19 mouse cellular contexts compared by ENCODE assay signal in the genomic region with DNA sequence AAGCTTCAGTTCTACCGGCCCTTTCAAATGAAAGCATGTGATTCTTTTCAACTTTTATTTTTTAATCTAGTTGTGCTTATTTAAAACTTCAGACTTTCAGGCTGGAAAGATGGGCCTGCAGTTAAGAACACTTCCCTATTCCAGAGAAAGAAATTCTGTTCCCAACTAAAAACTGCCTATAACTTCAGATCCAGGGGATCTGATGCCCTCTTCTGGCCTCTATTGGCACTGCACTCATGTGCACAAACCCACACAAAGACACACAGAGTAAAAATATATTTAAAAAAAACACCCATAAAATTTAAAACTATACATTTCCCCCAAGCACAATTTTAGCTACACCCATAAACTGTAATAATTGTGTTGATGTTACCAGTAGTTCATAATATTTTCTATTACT.
DNase-seq lines count a peak whose midpoint lies in the region; ATAC-seq and TF ChIP-seq lines count a peak whose summit lies in the region.
"Had no signal": no experiment of that assay in that cellular context is flagged by ENCODE, and none has a peak within 500 bp of the region (broad histone marks: within the 10 kb centered on the region; RNA-seq: fewer than 3 reads in every experiment).

No protein-coding gene starts in this region.

- no peak for DNase-seq in forebrain, postnatal 0 days
- DNase-seq in forebrain, embryonic 11.5 days (ENCODE audit: low spot score): no peak
- DNase-seq in kidney, postnatal 4 days: peak; percentile 22 to 28
- DNase-seq in midbrain, postnatal 0 days (ENCODE audit: low spot score): no peak
- no peak for DNase-seq in adrenal gland, postnatal 25 days
- DNase-seq: adrenal gland, adult 2 months; cerebellum, adult 11-12 months; gastrocnemius, postnatal 25 days; heart, postnatal 14 days; lung, embryonic 14.5 days; spleen, adult 18-20 months; thymus, adult 2 months had no signal

- ATAC-seq in forebrain, postnatal 0 days: no peak
- no peak for ATAC-seq in forebrain, embryonic 11.5 days (replicated peaks; ENCODE audit: low FRiP score)
- no peak for ATAC-seq in kidney, embryonic 14.5 days (ENCODE audit: low FRiP score, low TSS enrichment)
- ATAC-seq in midbrain, postnatal 0 days (ENCODE audit: low FRiP score): no peak
- ATAC-seq in midbrain, embryonic 16.5 days: no peak
- ATAC-seq in erythroid progenitor cell, adult 5-6 weeks (replicated peaks; ENCODE audit: low FRiP score, poor library complexity, severe bottlenecking): no peak
- ATAC-seq: hindbrain, embryonic 16.5 days had no signal

- H3K9me3 ChIP-seq in forebrain, postnatal 0 days (ENCODE audit: low read length): no peaks in the 10 kb centered on the region
- H3K9me3 ChIP-seq in forebrain, embryonic 11.5 days (ENCODE audit: control insufficient read depth, low read length): no peaks in the 10 kb centered on the region
- no peaks in the 10 kb centered on the region; the same call in 1 of the 2 replicates for H3K9me3 ChIP-seq in kidney, embryonic 14.5 days (ENCODE audit: control insufficient read depth, low read length)
- H3K9me3 ChIP-seq in midbrain, postnatal 0 days (ENCODE audit: low read length): no peaks in the 10 kb centered on the region
- H3K9me3 ChIP-seq in midbrain, embryonic 16.5 days (replicated peaks; ENCODE audit: control insufficient read depth, low read length, poor library complexity, severe bottlenecking): 0 out of 2 replicates have a peak, but pooled peaks cover 2% of the 10 kb centered on the region
- H3K9me3 ChIP-seq: embryonic facial prominence, embryonic 13.5 days; heart, embryonic 10.5 days; limb, embryonic 15.5 days had no signal

- no peaks in the 10 kb centered on the region for H3K36me3 ChIP-seq in forebrain, postnatal 0 days (ENCODE audit: insufficient read depth)
- no peaks in the 10 kb centered on the region for H3K36me3 ChIP-seq in forebrain, embryonic 11.5 days (ENCODE audit: control insufficient read depth, insufficient read depth, low read length)
- no peaks in the 10 kb centered on the region for H3K36me3 ChIP-seq in kidney, embryonic 14.5 days (ENCODE audit: control insufficient read depth, insufficient read depth, low read length)
- H3K36me3 ChIP-seq in midbrain, postnatal 0 days (ENCODE audit: insufficient read depth, low read length): no peaks in the 10 kb centered on the region
- no peaks in the 10 kb centered on the region for H3K36me3 ChIP-seq in midbrain, embryonic 16.5 days (ENCODE audit: control insufficient read depth, insufficient read depth, low read length)
- H3K36me3 ChIP-seq: embryonic facial prominence, embryonic 13.5 days; heart, embryonic 10.5 days; limb, embryonic 15.5 days had no signal

- H3K9ac ChIP-seq in forebrain, postnatal 0 days: no peak overlapping the region
- H3K9ac ChIP-seq in forebrain, embryonic 11.5 days (ENCODE audit: low read length): no peak overlapping the region
- no peak overlapping the region for H3K9ac ChIP-seq in kidney, embryonic 14.5 days (ENCODE audit: low read depth, low read length)
- H3K9ac ChIP-seq in midbrain, postnatal 0 days (replicated peaks; ENCODE audit: low read length, poor library complexity, severe bottlenecking): no peak overlapping the region
- no peak overlapping the region for H3K9ac ChIP-seq in midbrain, embryonic 16.5 days (ENCODE audit: low read depth, low read length)
- H3K9ac ChIP-seq: embryonic facial prominence, embryonic 13.5 days; limb, embryonic 15.5 days; lung, embryonic 14.5 days had no signal

- H3K27ac ChIP-seq in forebrain, postnatal 0 days (ENCODE audit: low read depth, low read length): no peak overlapping the region
- H3K27ac ChIP-seq in forebrain, embryonic 11.5 days (ENCODE audit: low read depth, low read length): no peak overlapping the region
- no peak overlapping the region for H3K27ac ChIP-seq in kidney, embryonic 14.5 days (ENCODE audit: low read depth, low read length)
- H3K27ac ChIP-seq in midbrain, postnatal 0 days (ENCODE audit: low read depth, low read length): no peak overlapping the region
- H3K27ac ChIP-seq in midbrain, embryonic 16.5 days (ENCODE audit: low read length): no peak overlapping the region
- H3K27ac ChIP-seq: embryonic facial prominence, embryonic 13.5 days; heart, embryonic 10.5 days; limb, embryonic 15.5 days had no signal

- 98% methylated on average over 1 of the region's 1 CpGs for WGBS in forebrain, postnatal 0 days
- 90% methylated on average over 1 of the region's 1 CpGs for WGBS in forebrain, embryonic 11.5 days
- WGBS in kidney, embryonic 14.5 days: 98% methylated on average over 1 of the region's 1 CpGs
- WGBS in midbrain, postnatal 0 days: 95% methylated on average over 1 of the region's 1 CpGs
- 93% methylated on average over 1 of the region's 1 CpGs for WGBS in midbrain, embryonic 16.5 days

- H3K27me3 ChIP-seq in forebrain, postnatal 0 days (ENCODE audit: insufficient read depth, low read length): no peaks in the 10 kb centered on the region
- H3K27me3 ChIP-seq in forebrain, embryonic 11.5 days (ENCODE audit: control insufficient read depth, insufficient read depth, low read length): no peaks in the 10 kb centered on the region
- no peaks in the 10 kb centered on the region for H3K27me3 ChIP-seq in kidney, embryonic 14.5 days (ENCODE audit: control insufficient read depth, insufficient read depth, low read length)
- no peaks in the 10 kb centered on the region for H3K27me3 ChIP-seq in midbrain, postnatal 0 days (ENCODE audit: insufficient read depth, low read length)
- H3K27me3 ChIP-seq in midbrain, embryonic 16.5 days (ENCODE audit: control insufficient read depth, insufficient read depth, low read depth, low read length): no peaks in the 10 kb centered on the region
- H3K27me3 ChIP-seq: embryonic facial prominence, embryonic 13.5 days; limb, embryonic 15.5 days had no signal

- H3K4me2 ChIP-seq in forebrain, postnatal 0 days (ENCODE audit: low read depth): no peak overlapping the region
- H3K4me2 ChIP-seq in forebrain, embryonic 11.5 days (ENCODE audit: low read depth, low read length, severe bottlenecking): no peak overlapping the region
- H3K4me2 ChIP-seq in kidney, embryonic 14.5 days (replicated peaks; ENCODE audit: low read depth, low read length): no peak overlapping the region
- H3K4me2 ChIP-seq in midbrain, postnatal 0 days (ENCODE audit: low read depth, low read length, poor library complexity, severe bottlenecking): no peak overlapping the region
- H3K4me2 ChIP-seq in midbrain, embryonic 16.5 days (ENCODE audit: low read length): no peak overlapping the region
- H3K4me2 ChIP-seq: embryonic facial prominence, embryonic 13.5 days; limb, embryonic 15.5 days; lung, embryonic 14.5 days had no signal

- TF ChIP-seq CTCF in forebrain, postnatal 0 days (IDR thresholded peaks at IDR 0.05; ENCODE audit: low read depth): peak; percentile 36; the same call in 1 of the 2 replicates
- TF ChIP-seq CTCF in midbrain, postnatal 0 days (IDR thresholded peaks at IDR 0.05): peak; percentile 42

- H3K4me1 ChIP-seq in forebrain, postnatal 0 days (ENCODE audit: insufficient read depth): no peaks in the 10 kb centered on the region
- no peaks in the 10 kb centered on the region for H3K4me1 ChIP-seq in forebrain, embryonic 11.5 days (replicated peaks; ENCODE audit: control insufficient read depth, insufficient read depth, low read length)
- H3K4me1 ChIP-seq in kidney, embryonic 14.5 days (ENCODE audit: control insufficient read depth, insufficient read depth, low read length): no peaks in the 10 kb centered on the region
- no peaks in the 10 kb centered on the region for H3K4me1 ChIP-seq in midbrain, postnatal 0 days (ENCODE audit: insufficient read depth, low read length)
- peaks cover 6% of the 10 kb centered on the region for H3K4me1 ChIP-seq in midbrain, embryonic 16.5 days (ENCODE audit: control insufficient read depth, insufficient read depth, low read length)
- H3K4me1 ChIP-seq: embryonic facial prominence, embryonic 13.5 days; limb, embryonic 15.5 days had no signal

- H3K4me3 ChIP-seq in forebrain, postnatal 0 days (ENCODE audit: low read depth, low read length): no peak overlapping the region
- H3K4me3 ChIP-seq in forebrain, embryonic 11.5 days (ENCODE audit: low read depth, low read length): no peak overlapping the region
- no peak overlapping the region for H3K4me3 ChIP-seq in kidney, embryonic 14.5 days (ENCODE audit: low read length)
- H3K4me3 ChIP-seq in midbrain, postnatal 0 days (ENCODE audit: low read depth, low read length): no peak overlapping the region
- H3K4me3 ChIP-seq in midbrain, embryonic 16.5 days (ENCODE audit: low read depth, low read length): no peak overlapping the region
- H3K4me3 ChIP-seq: embryonic facial prominence, embryonic 13.5 days; heart, embryonic 10.5 days; limb, embryonic 15.5 days had no signal

Comparison
In these comparisons a context has a peak if more than half of its experiments do, and no peak if none do; other contexts are left out.
1. DNase-seq: peak in kidney, postnatal 4 days (2 of 2); none in forebrain, postnatal 0 days (single experiment), forebrain, embryonic 11.5 days (single experiment), midbrain, postnatal 0 days (single experiment) and adrenal gland, postnatal 25 days (single experiment).